ENCODE assay signal across 7 mouse cellular contexts in genomic region chr7:143548976-143549457, GRCm38 (mm10). TPM values are rescaled to one million over a fixed set of nuclear protein-coding genes. Genes with fewer than 3 reads are reported as not detected.
A peak's percentile ranks its signal among the peaks of the same experiment; 100 is the strongest.
DNase-seq lines count a peak whose midpoint lies in the region; ATAC-seq lines count a peak whose summit lies in the region.

TSS of gene Nap1l4 (minus strand) at chr7:143549106.

- peak within 1 kb of the TSS; percentile 81 for H3K4me2 ChIP-seq in embryonic facial prominence, embryonic 12.5 days (replicated peaks)
- peak within 1 kb of the TSS; percentile 86 for H3K4me2 ChIP-seq in limb, embryonic 11.5 days (ENCODE audit: low read depth, severe bottlenecking)
- H3K4me2 ChIP-seq in midbrain, embryonic 14.5 days (ENCODE audit: low read length) = peak within 1 kb of the TSS; percentile 82

- DNase-seq in adrenal gland, postnatal 25 days = peak; percentile 97
- DNase-seq in heart, adult 11 months = peak; percentile 100
- peak; percentile 100 for DNase-seq in kidney, adult 18-20 months
- DNase-seq in limb, embryonic 11.5 days (ENCODE audit: low spot score) = peak; percentile 100
- DNase-seq in midbrain, embryonic 14.5 days = peak; percentile 99
- peak; percentile 97 for DNase-seq in spleen, adult 18-20 months

- peak within 1 kb of the TSS; percentile 90 for H3K4me3 ChIP-seq in embryonic facial prominence, embryonic 12.5 days
- H3K4me3 ChIP-seq in limb, embryonic 11.5 days (ENCODE audit: low read depth, low read length) = peak within 1 kb of the TSS; percentile 96
- peak within 1 kb of the TSS; percentile 95 for H3K4me3 ChIP-seq in midbrain, embryonic 14.5 days (replicated peaks; ENCODE audit: low read depth, low read length)

- H3K36me3 ChIP-seq in embryonic facial prominence, embryonic 12.5 days = no peaks in the 10 kb centered on the region
- H3K36me3 ChIP-seq in limb, embryonic 11.5 days (ENCODE audit: control insufficient read depth, insufficient read depth, low read length) = peaks cover 8% of the 10 kb centered on the region; the same call in 1 of the 2 replicates
- H3K36me3 ChIP-seq in midbrain, embryonic 14.5 days (ENCODE audit: control insufficient read depth, insufficient read depth, low read length) = peaks cover 5% of the 10 kb centered on the region; the same call in 1 of the 2 replicates

- WGBS in embryonic facial prominence, embryonic 12.5 days = under 1% methylated on average over 34 of the region's 43 CpGs
- WGBS in limb, embryonic 11.5 days = under 1% methylated on average over 43 of the region's 43 CpGs
- WGBS in midbrain, embryonic 14.5 days = under 1% methylated on average over 43 of the region's 43 CpGs

- H3K9ac ChIP-seq in embryonic facial prominence, embryonic 12.5 days = peak within 1 kb of the TSS; percentile 80
- peak within 1 kb of the TSS; percentile 95 for H3K9ac ChIP-seq in limb, embryonic 11.5 days (ENCODE audit: low read length)
- peak within 1 kb of the TSS; percentile 90 for H3K9ac ChIP-seq in midbrain, embryonic 14.5 days (replicated peaks; ENCODE audit: low read length)

- no peaks in the 10 kb centered on the region for H3K9me3 ChIP-seq in embryonic facial prominence, embryonic 12.5 days
- no peaks in the 10 kb centered on the region for H3K9me3 ChIP-seq in limb, embryonic 11.5 days (ENCODE audit: control insufficient read depth, low read length)
- H3K9me3 ChIP-seq in midbrain, embryonic 14.5 days (ENCODE audit: control insufficient read depth, low read length) = no peaks in the 10 kb centered on the region

- ATAC-seq in embryonic facial prominence, embryonic 12.5 days (ENCODE audit: insufficient number of reproducible peaks, insufficient read depth, low FRiP score, low TSS enrichment) = peak; percentile 99
- ATAC-seq in limb, embryonic 11.5 days (ENCODE audit: insufficient number of reproducible peaks, low FRiP score, low TSS enrichment, low read depth) = peak; percentile 99
- ATAC-seq in midbrain, embryonic 14.5 days (ENCODE audit: low FRiP score, low TSS enrichment) = peak; percentile 100

- peaks cover 29% of the 10 kb centered on the region for H3K4me1 ChIP-seq in embryonic facial prominence, embryonic 12.5 days
- H3K4me1 ChIP-seq in limb, embryonic 11.5 days (ENCODE audit: control insufficient read depth, insufficient read depth, low read length) = peaks cover 6% of the 10 kb centered on the region; the same call in 1 of the 2 replicates
- H3K4me1 ChIP-seq in midbrain, embryonic 14.5 days (ENCODE audit: control insufficient read depth, insufficient read depth, low read length) = peaks cover 25% of the 10 kb centered on the region

- H3K27me3 ChIP-seq in embryonic facial prominence, embryonic 12.5 days = no peaks in the 10 kb centered on the region
- H3K27me3 ChIP-seq in limb, embryonic 11.5 days (ENCODE audit: control insufficient read depth, insufficient read depth, low read length) = no peaks in the 10 kb centered on the region
- no peaks in the 10 kb centered on the region for H3K27me3 ChIP-seq in midbrain, embryonic 14.5 days (ENCODE audit: control insufficient read depth, insufficient read depth, low read length)

- H3K27ac ChIP-seq in embryonic facial prominence, embryonic 12.5 days = peak within 1 kb of the TSS; percentile 91
- H3K27ac ChIP-seq in limb, embryonic 11.5 days (replicated peaks; ENCODE audit: low read depth, low read length) = peak within 1 kb of the TSS; percentile 90
- peak within 1 kb of the TSS; percentile 88 for H3K27ac ChIP-seq in midbrain, embryonic 14.5 days (replicated peaks; ENCODE audit: low read depth, low read length)

RNA-seq across cellular contexts. Expression of gene Nap1l4, which starts in this region (rescaled TPM):
- 117 and 135 TPM in 2 replicates for total RNA-seq in adrenal gland, postnatal 25 days (2021)
- 310 and 322 TPM in 2 replicates for polyA plus RNA-seq in embryonic facial prominence, embryonic 12.5 days (2016; fragmentation: Nextera tagmentation; extraction: Ambion mirVana)
- polyA plus RNA-seq in limb, embryonic 11.5 days (2014; fragmentation: Nextera tagmentation; extraction: Ambion mirVana) = 194 and 196 TPM in 2 replicates
- 174 and 226 TPM in 2 replicates for polyA plus RNA-seq in midbrain, embryonic 14.5 days (2014; fragmentation: Nextera tagmentation; extraction: Ambion mirVana)

Comparison
In these comparisons a context has a peak if more than half of its experiments do, and no peak if none do; other contexts are left out.
1. Peak in every context shown above with its lines: DNase-seq, ATAC-seq, H3K4me3 ChIP-seq and H3K27ac ChIP-seq.